Mouse (Mus musculus): ENCODE results near the gene Mid1.

Mid1 gene

DNA sequence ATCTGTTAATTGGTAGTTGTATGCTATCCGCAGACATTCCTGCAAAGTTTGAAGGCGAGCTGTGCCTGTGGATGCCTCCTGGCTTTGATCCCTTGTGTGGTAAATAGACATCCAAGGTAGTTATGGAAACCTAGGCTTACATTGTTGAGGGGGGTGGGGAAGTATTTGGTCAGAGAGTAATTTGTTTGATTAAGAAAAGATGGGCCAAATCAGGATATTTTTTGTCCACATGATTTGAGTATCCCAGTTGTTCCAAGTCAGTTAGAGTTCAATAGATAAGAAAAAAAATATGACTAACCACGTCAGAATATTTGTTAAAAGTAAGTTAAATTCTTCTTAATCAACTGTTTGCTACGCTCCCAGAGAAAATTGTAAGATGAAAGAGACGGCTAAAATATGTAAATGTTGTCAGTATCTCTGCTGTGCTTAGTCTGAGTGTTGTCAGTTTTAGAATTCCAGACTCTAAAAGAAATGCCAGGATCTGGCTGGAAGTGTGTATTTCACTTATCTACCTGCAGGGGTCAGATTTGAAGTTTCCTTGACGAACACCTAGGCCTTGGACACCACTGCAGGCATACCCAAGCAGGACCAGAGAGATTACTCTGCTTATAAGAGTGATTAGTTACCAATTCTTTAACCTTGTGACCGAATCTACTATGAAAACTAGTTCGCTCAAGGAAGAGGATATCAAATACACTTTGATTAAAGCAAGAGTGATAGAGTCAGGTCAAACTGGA lies 198.7 kb downstream of the Mid1 start:
- no peak for DNase-seq (ENCODE audit: low read depth, low spot score)

DNA sequence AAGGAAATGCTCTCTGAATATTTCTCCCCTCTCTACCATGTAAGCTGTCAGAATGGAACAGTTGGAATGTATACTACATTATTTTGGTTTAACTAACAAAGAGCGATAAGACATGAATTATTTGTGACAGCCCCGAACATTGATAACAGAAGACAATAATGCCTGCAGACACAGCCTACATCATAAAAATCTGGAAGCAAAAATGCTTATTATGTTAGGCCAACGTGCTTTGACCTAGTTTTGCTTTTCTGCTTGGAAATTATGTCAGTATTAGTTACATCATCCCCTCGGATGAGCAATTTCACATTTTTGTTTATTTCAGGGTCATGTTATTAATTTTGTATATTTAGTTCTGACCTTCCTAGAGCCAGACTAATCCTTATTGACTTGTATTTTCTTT lies 205.5 kb downstream of the Mid1 start:
- DNase-seq (ENCODE audit: low read depth, low spot score): no peak

DNA sequence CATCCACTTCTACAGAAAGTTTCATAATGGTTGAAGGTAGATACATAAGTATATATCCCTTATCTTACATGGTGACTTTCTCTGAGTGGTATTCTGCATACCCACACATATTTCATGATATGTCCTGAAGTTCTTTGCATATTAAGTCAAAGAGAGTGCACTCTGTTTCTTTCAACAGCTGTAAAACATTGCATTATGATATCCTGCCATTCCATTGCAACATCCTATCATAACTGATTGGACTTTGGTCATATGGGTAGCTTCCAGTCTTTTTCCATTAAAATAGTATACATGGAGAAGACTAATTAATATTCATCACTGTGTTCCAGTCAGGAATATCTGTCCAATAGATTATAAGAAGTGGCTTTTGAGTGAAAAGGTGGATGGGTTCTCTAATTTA lies 207.1 kb downstream of the Mid1 start:
- no peak for DNase-seq (ENCODE audit: low read depth, low spot score)

DNA sequence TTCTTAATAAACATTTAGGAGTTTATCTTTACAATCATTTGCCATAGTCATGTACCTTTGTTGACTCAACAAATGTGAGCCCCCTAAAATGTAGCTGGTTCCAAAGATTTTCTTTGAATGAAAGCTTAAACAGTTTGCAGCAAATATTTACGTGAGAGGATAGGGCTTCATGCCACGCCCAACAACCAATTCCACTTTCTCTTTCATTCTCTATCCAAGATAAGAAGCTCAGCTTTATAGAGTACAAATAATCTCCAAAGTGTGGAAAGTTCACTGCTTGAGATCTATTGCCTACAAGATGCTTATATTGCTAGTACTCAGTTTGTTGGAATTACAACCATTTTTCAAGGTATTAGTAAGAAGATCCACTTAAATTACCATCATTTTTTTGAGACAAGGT lies 207.6 kb downstream of the Mid1 start:
- DNase-seq (ENCODE audit: low read depth, low spot score): no peak

DNA sequence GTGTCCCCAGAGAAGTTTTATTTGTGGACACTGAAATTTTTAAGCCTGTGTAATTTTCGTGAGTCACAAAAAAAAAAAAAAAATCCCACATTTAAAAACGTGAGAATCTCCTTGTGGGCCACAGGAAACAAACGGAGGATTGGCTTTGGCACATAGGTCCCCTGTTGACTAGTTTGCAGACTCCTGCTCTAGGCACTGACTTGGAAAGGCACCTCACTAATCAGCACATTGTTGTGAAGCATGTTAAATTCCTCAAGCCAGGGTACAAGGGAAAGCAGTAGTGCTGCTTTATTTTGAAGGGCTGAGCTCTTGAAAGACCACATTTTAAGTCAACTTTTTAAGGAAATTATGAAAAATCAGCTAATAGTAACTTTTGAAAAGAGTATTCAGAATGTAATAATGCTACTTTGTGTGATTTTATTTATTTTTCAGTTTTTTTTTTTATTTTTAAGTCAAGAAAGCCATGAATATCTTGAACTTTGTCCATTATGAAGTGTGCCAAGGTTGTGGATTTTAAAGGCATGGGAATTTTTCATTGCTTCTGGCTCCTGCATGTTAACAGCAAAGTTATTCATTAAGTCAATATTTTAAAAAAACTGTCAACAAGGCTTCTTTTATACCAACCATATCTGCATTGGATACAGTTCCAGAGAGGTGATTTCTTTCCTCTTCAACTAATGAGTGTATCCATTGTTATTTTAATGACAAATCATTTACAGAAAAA lies 214.4 kb downstream of the Mid1 start:
- DNase-seq (ENCODE audit: low read depth, low spot score): no peak

DNA sequence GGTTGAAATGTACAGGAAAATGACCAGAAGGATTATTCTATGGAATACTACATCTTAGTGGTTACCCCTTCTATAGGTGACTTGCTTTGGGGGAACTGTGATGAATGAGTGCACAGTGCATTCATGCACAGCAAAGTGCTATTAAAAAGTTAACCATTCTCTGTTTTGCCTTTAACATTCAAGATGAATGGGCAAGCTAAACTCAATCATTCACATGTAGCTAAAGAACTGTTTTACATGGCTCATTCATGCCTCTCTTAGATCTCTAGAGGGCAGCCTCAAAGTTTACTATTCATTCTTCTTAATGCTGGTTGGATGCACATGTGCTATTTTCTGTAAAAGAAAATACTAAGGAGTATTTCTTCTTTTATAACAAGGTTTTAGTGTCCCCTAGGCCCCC lies 217.9 kb downstream of the Mid1 start:
- no peak for DNase-seq (ENCODE audit: low read depth, low spot score)

DNA sequence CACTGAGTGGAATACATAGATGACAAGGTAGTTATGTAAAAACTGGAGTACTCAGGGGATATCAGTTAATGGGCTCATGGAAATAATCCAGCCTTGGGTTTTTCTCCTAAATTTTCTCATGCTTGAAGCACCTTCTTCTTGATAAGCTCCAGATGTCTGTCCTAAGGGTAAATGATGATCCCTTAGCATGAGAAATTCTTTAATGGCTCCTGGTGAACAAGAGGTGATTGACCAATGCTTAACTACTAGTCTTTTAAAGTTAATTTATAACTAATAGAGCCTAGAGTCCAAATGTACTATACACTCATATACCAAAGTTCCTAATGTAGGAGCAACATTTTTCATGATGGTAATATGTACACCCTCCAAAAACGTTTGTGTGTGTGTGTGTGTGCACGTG lies 218.7 kb downstream of the Mid1 start:
- no peak for DNase-seq (ENCODE audit: low read depth, low spot score)

DNA sequence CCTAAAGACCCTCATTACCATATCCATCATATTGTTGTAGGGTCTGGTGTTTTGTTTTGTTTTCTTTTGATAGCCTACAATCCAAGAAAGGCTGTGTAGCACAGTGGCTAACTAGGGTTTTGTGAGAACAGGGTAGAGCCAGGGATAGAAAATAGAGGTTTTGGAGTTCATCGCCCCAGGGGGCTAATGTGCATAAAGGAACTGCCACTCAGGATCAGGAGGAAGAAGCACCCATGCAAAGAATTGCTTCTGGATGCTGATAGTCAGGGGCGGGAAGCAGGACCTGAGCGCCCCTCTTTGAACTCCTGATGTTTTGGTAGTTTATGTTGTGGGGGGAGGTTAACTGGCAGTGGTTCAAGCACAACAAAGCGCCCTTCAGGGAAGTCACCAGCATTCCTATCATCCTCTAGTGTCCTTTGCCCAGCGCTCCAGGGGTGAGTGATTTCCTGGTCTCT lies 221.1 kb downstream of the Mid1 start:
- no peak for DNase-seq (ENCODE audit: low read depth, low spot score)

DNA sequence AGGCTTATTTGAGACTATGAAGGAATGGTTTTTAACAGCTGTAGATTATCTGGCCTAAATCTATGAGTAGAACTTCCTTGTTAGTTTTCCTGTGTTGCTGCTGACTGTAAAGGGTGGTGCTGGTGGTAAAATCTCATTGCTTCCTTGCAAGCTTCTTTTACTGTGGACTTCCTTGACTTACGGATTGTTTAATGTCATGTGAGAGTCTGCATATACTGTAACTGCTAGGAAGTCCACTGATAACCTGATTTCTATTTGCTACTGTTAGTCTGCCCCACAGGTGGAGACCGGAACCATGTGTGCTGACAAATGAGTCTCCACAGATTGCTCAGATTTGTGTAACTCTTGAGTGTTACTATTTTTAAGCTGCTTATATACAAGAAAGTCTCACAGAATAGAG lies 224.9 kb downstream of the Mid1 start:
- no peak for DNase-seq (ENCODE audit: low read depth, low spot score)

DNA sequence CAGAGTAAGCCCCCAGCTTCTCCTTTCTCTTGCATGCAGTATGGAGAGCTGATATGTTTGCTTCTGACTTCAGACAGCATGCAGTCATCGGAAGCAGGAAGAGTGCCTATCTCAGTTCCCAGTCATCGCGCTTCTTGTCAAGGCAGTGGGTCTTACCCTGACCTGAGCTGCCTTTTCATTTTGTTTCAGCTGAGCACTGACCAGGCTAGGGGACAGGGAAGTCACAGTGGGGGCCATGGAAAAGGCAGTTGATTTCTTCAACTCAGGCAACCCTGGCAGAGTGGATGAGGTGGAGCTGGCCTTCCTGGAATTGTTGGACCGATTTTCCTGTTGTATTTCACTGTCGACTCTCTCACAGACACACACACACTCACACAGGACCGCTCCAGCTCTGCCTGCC lies 230.7 kb downstream of the Mid1 start:
- DNase-seq (ENCODE audit: low read depth, low spot score): no peak

DNA sequence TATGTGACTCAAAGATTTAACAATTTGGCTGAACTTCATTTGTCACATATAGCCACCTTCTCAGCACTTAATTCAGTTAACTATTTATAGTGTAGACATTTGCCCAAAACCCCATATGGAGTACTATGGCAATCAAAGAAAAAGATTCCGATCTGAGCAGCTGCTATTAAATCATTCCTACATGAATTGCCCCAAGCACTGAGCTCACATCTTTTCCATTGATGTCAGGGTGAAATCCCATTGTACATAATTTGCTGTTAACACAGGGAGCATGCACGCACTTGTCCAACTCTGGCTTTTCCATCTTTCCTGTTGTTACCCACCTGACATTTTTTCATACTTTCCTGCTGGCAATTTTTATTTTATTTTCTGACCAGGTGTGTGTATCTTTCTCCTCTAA lies 237.5 kb downstream of the Mid1 start:
- no peak for DNase-seq (ENCODE audit: low read depth, low spot score)

DNA sequence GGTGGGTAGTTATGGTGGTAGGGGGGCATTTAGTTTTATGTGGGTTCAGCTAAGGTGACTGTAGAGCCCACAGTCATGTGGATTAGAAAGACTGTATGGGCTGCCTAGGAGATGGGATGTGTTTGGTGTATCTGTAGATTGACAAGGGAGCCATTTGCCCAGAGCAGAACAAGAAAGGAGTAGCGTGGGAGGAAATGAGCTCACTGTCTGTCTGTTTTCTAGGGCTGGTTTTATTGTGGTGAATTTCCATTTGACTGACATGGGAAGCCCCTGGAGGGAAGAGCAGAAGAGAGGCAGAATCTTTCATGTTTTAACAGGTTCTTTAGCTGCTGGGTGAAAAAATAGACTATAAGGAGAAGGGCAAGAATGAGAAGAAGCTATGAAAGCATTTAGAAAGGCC lies 238.4 kb downstream of the Mid1 start:
- DNase-seq (ENCODE audit: low read depth, low spot score): no peak

DNA sequence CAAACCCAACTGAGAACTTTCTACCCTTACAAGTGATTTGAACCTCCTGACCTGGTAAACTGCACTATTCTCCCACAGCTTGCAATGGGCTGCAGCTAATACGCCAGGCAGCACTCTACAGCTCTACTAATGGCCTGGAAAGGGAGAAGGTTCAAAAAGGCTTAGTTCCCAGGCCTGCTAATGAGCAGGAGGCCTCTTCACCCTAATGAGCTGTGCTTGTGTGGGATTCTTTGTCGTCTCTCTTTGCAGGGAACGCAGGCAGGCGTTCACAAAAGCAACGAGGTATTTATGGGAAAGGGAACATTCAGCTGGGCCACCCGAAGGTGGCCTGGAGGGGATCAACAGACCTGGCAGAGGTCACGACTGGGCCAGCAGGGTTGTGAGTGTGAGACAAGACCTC lies 240.6 kb downstream of the Mid1 start:
- DNase-seq (ENCODE audit: low read depth, low spot score): no peak

DNA sequence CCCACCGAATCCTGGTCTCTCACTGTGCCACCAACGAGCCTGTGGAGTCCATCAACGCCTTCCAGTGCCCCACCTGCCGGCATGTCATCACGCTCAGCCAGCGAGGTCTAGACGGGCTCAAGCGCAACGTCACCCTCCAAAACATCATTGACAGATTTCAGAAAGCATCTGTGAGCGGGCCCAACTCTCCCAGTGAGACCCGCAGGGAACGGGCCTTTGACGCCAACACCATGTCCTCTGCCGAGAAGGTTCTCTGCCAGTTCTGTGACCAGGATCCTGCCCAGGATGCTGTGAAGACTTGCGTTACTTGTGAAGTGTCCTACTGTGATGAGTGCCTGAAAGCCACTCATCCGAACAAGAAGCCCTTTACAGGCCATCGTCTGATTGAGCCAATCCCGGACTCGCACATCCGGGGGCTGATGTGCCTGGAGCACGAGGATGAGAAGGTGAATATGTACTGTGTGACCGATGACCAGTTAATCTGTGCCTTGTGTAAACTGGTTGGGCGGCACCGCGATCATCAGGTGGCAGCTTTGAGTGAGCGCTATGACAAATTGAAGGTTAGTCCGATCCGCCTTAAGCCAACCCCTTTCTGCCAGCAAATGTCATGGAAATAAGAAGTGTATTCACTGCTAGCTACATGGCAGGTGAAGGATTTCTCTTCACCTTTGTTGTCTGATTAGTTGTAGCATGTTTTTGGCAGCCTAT lies 242.3 kb downstream of the Mid1 start:
- DNase-seq (ENCODE audit: low read depth, low spot score): no peak

DNA sequence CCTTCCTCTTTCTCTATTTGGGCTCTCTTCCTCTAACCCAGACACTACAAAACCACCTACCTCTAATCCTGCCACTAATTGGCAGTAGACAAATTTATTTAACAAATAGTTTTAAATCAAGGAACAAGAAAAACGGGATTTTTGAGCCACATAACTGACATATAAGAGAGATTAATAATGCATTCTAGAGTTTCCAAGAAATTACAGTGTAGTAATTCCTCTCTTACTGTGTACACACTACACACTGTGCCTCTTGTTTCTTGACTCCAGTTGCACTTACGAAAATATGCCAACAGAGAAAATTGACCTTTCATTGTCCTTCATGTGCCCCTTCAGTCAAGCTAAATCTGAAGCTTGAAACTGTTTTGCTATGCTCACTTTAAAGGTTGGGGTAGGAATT lies 245.9 kb downstream of the Mid1 start:
- DNase-seq (ENCODE audit: low read depth, low spot score): no peak

DNA sequence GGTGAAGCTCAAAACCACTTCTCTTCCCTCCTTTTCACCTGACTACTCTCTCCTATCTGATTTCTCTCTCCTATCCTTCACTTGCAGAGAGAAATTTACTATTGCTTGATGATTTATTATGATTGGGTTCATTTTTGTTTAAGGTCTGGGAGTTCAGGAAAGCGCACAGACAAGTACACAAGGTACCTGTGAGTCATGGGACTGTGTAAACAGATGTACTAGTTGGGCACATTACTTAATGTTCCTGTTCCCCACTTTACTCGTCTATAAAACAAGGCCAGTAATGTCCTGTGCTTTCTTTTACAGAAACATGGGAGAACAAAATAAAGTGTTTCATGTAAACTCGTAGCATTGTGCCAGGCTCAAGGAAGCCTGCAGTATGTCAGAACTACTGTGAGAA lies 248.2 kb downstream of the Mid1 start:
- DNase-seq (ENCODE audit: low read depth, low spot score): no peak

DNA sequence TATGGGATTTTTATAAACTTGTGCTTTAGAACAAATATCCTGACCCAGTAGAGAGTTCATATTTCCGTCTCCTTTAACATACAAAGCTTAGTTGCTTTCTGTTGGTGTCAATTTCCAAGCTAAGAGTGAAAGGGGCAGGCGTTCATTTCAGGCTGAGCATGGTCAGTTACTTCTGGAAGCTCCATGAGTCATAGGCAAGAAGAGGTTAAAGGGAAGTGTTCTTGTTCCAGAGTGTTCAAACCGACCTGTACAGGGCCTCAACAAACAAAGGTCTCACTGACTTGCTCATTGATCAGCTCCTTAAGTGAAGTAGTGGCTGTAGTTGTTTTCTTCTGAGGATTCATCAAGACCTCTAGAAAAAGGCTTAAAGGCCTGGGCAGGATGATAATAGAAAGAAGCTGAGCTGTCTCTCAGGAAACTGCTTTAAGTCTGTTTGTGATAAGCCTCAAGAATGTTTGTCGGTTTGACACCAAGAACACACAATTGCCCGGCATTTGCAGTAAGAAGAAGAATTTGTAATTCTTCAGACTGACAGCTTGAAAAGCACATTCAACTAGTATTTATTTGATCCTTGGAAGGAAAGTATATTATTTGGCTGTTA lies 252.2 kb downstream of the Mid1 start:
- no peak for DNase-seq (ENCODE audit: low read depth, low spot score)

DNA sequence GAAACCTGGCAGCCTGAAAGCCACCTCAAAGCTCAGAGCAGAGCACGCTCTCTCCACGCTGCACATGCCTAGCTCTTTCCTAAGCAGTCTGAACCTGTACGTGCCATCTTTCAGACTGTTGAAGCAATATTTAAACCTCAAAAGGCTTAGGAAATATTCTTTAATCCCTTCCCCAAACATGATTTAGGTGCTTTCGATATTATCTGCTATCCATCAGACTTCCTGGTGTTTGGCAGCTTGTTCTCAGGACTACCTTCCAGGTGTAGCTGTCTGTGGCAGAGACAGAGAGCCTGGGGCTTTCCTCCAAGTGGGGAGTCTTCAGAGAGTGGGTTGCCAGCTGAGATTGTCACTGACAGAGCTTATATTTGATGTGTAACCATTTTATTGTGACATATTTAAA lies 255.5 kb downstream of the Mid1 start:
- DNase-seq (ENCODE audit: low read depth, low spot score): no peak

DNA sequence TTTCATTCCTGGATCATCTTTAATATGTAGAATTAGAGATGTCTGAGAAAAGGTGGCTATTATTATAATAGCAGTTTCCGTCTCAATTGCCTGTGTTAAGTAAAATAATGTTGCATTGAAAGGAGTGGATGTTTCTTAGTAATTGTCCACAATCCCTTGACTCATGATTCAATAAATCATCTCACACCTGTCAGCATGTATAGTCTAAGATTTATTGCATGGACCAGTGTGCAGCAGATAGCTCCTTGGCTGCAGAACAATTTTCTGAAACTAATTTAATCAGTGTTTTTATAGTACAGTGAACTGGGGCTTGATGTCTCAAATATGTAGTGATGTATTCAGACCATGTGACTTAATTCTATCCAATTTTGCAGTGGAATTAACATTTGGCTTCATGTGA lies 265.6 kb downstream of the Mid1 start:
- DNase-seq (ENCODE audit: low read depth, low spot score): no peak

DNA sequence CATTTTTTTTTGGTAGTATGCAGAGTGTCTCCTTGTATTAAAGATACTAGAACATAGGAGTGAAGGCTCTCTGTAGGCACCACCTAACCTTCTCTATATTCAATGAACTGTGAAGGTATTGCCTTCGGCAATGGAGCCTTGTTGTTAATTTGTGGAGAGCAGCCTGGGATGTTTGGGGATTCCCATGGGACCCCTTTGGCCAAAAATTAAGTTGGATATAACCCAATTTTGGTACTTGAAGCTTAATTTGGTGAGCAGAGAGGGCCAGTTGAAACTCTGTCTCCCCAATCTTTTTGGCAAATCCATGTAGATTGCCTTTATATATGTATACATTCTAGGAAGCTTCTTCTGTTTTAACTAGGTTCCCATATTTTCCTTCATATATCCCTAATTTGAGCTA lies 284.3 kb downstream of the Mid1 start:
- DNase-seq (ENCODE audit: low read depth, low spot score): no peak

DNA sequence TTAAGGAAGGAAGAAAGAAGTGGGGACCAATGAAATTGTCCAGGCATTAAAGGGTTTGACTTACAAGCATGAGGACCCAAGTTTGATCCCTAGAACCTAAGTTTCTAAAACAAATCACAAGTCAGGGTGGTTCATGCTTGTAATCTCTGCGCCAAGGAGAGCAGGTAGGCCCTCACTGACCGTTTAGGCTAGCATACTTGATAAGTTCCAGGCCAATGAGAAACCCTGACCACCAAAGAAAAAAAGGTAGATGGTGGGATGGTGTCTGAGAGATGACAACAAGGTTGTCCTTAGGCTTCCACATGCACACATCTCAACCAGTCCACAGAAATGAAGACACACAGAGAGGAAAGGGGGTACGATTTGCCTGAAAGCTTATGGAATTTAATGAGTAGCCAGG lies 284.8 kb downstream of the Mid1 start:
- DNase-seq (ENCODE audit: low read depth, low spot score): peak; percentile 9

DNA sequence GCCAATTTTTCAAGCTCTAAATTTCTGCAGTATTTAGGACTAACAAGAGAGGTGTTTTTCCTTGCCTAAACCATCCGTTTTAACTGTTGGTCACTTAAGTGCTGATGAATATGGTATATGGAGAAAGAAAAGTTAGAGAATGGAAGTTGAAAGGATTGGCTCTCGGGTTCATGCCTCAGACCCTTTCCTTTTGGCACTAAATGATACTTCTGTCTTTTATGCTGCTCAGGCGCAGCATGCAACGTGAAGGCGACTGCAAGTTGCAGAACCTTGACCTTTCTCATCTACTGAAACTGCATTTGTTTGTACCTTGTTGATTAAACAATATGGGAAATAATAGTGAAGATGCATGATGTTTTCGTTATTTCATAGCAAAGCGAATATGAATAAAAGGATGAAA lies 285.5 kb downstream of the Mid1 start:
- DNase-seq (ENCODE audit: low read depth, low spot score): peak; percentile 16

Data from c-Kit-negative CD71-positive TER-119-positive erythroid progenitor cells, embryonic 14.5 days (primary cell).